Mouse (Mus musculus): ENCODE measurements around the gene Vwf.

DNA sequence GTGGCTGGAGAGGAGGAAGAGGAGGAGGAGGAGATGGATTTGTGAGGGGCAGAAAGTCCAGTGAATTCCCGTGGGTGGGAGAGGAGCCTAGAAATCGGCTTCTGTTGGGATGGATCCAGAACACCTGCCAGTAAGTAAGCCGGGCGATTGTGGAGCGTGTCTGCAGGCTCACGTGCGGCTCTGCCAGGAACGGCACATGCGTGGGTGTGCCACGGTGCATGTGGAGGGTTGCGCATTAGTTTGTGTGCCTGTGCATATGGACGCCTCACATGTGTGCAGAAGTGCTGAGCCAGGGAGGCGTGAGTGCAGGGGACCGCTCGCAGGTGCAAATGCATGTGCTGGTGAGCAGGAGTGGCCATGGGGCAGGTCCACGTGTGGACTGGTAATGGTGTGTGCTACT is 164.7 kb downstream of the Vwf start:
- TF ChIP-seq CTCF (IDR thresholded peaks at IDR 0.05; ENCODE audit: low read depth, low read length), result no peak
- TF ChIP-seq TAL1 (conservative IDR thresholded peaks at IDR 0.05; ENCODE audit: low read depth, low read length), result no peak
- TF ChIP-seq GATA1 (IDR thresholded peaks at IDR 0.05; ENCODE audit: borderline replicate concordance, low read length), result no peak
- no peak for TF ChIP-seq POLR2AphosphoS5 (IDR thresholded peaks at IDR 0.05; ENCODE audit: insufficient replicate concordance, low read depth, low read length)
- TF ChIP-seq GATA2 (IDR thresholded peaks at IDR 0.05; ENCODE audit: borderline replicate concordance, low read depth, low read length), result no peak
